Mouse (Mus musculus): ENCODE data around the gene Ptprb.

The Ptprb gene

GRCm38 (mm10) chr10:116420976-116421375 lies 145.7 kb downstream of the Ptprb start:
- in situ Hi-C loops (cut with MboI, MseI) = no loop called here

DNA sequence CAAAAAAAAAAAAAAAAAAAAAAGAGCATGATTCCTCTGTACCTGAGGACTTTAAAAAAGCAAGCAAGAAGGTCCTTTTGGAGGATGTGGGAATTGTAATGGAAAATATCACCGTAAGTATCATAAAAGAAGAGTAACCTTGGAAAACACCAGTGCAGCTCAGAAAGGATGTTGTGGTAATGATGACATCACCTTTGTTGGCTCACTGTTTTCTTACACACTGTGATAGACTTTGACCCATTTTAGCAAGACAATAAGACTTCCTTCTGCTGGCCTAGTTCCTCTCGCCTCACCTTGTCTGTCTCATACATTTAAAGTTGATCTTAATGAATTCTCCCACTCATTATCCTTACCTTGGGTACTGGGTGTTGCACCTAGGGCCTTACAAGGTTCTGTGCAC lies 147.2 kb downstream of the Ptprb start:
- in situ Hi-C loops (cut with MboI, MseI) = no loop called here

- in situ Hi-C loops (cut with MboI, MseI) = no loop called here
Measured at GRCm38 (mm10) chr10:116424921-116425320, 149.6 kb downstream of the Ptprb start.

DNA sequence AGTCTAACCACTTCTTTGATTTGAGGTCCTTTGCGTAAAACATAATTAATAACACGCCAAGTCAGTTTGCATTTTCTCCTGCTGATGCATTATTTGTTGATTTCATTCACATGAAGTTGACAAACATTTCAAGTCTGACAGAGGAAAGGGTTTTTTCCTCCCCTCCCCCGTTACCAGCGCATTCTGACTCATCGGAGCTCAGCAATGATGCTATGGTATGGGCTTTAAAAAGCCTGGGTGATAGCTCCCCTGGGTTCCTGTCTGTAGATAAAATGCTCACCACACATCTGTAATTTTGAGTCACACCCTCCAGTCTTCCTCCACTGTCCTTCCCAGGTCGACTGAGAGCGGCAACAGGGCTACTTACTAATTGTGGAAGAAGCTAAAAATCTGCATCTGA lies 150.9 kb downstream of the Ptprb start:
- in situ Hi-C loops (cut with MboI, MseI) = no loop called here

DNA sequence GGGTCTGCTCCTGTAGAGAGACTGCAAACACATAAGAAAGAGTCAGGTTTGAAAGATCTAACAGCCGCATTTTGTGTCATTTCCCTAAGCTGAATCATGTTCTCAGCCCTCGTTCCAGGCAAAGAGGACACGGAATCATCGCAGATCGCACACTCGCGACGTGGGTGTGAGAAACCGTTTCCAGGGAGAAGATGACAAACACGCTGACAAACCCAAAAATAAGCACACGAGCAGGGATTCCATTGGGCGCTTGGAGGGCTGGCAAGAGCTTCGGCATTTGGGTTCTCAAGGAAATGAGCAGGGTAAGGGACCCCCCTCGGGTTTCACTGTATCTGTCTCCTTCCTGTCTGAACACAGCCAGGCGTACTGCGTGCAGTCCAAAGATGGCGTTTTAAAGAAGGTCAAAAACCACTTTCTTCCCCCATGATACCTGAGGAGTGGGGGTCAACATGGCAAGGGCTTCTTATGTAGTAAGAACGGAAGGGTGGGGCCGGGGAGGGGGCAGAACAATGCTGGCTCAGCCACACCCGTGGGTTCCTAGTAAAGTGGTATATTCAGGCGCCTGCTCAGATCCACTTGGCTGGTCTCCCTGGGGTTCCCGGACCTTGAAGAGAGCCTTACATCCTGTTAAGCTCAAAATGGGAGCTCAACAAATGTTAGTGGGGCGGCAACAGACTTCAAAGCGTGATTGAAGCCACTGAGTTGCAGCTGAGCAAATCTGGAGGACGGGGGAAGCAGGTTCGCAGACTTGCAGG lies 152.9 kb downstream of the Ptprb start:
- in situ Hi-C loops (cut with MboI, MseI) = no loop called here

DNA sequence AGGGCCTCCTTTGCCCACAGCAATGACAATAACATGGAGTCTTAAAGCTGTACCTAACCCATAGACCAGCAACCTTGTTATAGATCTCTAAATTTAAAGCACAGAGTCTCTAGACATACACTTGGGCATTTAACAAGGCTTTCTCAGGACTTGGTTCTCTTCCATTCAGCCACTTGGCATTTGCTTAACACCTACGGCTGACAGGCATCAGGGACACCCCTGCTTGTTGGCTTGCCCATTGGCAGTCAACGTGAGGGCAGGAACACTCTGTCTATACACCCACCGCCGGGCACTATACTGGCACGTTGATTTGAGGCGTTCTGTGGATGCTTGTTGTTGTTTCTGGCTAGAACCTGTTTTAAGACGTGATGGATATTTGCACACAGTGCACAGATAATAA lies 157.1 kb downstream of the Ptprb start:
- in situ Hi-C loops (cut with MboI, MseI) = no loop called here

DNA sequence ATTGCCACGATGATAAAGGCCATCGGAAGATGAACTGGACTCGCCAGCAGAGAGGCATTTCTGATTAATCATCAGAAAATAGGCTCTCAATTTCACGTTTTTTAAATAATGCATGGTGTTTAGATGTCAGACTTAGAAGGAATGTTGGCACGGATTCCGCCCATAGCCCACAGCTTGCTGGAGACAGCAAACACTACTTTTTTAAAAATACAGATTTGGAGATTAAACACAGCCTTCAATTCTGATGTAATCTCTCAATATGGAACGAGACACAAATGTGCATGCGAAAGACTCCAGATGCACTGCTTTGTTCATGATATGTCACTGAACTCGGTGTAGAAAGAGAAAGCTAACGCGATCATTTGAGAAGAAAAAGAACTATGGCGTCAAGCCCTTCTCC lies 160.1 kb downstream of the Ptprb start:
- in situ Hi-C loops (cut with MboI, MseI) = no loop called here

Data from regulatory T cell (primary cell).